Comparison of ENCODE assay signal across 23 mouse cellular contexts in genomic region chr7:55856741-55857140, GRCm38 (mm10).
"Had no signal": no experiment of that assay in that cellular context is flagged by ENCODE, and none has a peak within 500 bp of the region (broad histone marks: within the 10 kb centered on the region; RNA-seq: fewer than 3 reads in every experiment).

No protein-coding gene starts in this region.

- H3K9me3 ChIP-seq: heart, embryonic 12.5 days; hindbrain, embryonic 13.5 days; hindbrain, embryonic 15.5 days; kidney, embryonic 15.5 days; limb, embryonic 13.5 days; limb, embryonic 15.5 days; liver, embryonic 12.5 days had no signal

- H3K4me2 ChIP-seq: heart, embryonic 12.5 days; hindbrain, embryonic 13.5 days; hindbrain, embryonic 15.5 days; kidney, embryonic 15.5 days; limb, embryonic 13.5 days; limb, embryonic 15.5 days; liver, embryonic 12.5 days had no signal

- H3K36me3 ChIP-seq: hindbrain, embryonic 13.5 days; hindbrain, embryonic 15.5 days; kidney, embryonic 15.5 days; limb, embryonic 13.5 days; limb, embryonic 15.5 days; liver, embryonic 12.5 days had no signal

- H3K27ac ChIP-seq: hindbrain, embryonic 13.5 days; hindbrain, embryonic 15.5 days; hindbrain, postnatal 0 days; kidney, embryonic 15.5 days; kidney, postnatal 0 days; limb, embryonic 13.5 days; limb, embryonic 15.5 days; liver, embryonic 12.5 days; liver, embryonic 14.5 days had no signal

- H3K9ac ChIP-seq: forebrain, postnatal 0 days; heart, embryonic 12.5 days; hindbrain, embryonic 13.5 days; hindbrain, embryonic 15.5 days; kidney, embryonic 15.5 days; limb, embryonic 13.5 days; limb, embryonic 15.5 days; liver, embryonic 12.5 days; liver, embryonic 14.5 days had no signal

- ATAC-seq: forebrain, postnatal 0 days; hindbrain, postnatal 0 days; intestine, embryonic 16.5 days; liver, embryonic 12.5 days had no signal

- H3K4me1 ChIP-seq: hindbrain, embryonic 13.5 days; hindbrain, embryonic 15.5 days had no signal

- H3K4me3 ChIP-seq: heart, embryonic 12.5 days; hindbrain, embryonic 13.5 days; hindbrain, embryonic 15.5 days; kidney, embryonic 15.5 days; limb, embryonic 13.5 days; limb, embryonic 15.5 days; liver, embryonic 12.5 days had no signal

- DNase-seq: forebrain, postnatal 0 days; gastrocnemius, postnatal 14 days; gastrocnemius, postnatal 36 days; heart, adult 18-20 months; heart, postnatal 10 days; heart, postnatal 36 days; kidney, adult 11 months; kidney, adult 2 months; kidney, adult 9 months; kidney, postnatal 14 days; kidney, postnatal 36 days; left cerebral cortex, postnatal 4 days had no signal

- H3K27me3 ChIP-seq: heart, embryonic 12.5 days; hindbrain, embryonic 13.5 days; hindbrain, embryonic 15.5 days; kidney, embryonic 15.5 days; limb, embryonic 13.5 days; limb, embryonic 15.5 days; liver, embryonic 12.5 days had no signal
